Mouse (Mus musculus) cerebellum, adult 11-12 months (tissue): ENCODE results near the gene Pakap.

Experiments
- DNase-seq: peaks from one replicate; pipeline ENCODE4 v3.0.0; 2022

The Pakap gene

GRCm38 (mm10) chr4:57847676-57848075 lies 279.7 kb downstream of the Pakap start:
- DNase-seq: no peak

GRCm38 (mm10) chr4:57849465-57849864 lies 281.5 kb downstream of the Pakap start:
- no peak for DNase-seq

DNA sequence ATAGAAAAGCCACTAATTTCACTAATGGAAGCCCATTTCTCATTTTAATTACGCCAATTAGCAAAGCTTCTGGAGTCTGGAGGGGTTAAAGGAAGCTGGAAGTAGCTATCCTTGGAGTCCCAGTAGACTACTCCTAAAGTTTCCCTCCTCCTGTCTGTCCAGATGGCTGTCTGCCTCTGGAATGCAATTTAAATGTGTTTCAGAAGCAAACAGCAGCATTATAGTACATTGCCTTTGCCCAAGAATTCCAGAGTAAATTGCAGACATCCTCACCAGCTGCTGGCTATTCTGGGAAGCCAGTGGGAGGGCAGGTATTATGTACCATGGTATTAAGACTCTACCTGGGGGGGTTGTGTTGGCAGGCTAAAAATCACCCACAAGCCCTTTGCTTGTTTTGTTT lies 283.8 kb downstream of the Pakap start:
- no peak for DNase-seq

DNA sequence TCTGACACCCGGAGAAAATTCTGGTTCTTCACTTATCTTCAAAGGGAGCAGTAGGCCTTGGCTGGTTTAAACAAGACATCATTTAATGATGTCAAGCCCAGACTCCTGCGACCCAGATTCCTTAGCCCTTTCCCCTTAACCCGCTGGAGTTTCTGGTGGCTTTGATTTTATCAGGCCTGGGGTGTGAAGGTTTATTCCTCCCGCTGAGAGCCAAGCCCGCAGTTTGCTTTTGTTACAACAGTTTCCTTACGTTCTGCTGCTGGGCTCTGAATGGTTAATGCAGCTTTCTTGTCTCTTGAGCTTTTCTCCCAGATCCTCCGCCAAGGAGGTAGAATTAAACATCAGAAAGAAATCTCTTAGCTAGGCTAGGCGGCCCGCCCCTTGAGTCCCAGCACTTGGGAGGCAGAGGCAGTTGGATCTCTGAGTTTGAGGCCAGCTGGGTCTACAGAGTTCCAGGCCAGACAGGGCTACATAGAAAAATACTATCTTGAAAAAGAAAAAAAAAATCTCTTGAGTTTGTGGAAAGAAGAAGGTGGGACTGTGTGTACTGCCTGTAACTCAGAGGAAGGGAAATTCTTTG lies 284.6 kb downstream of the Pakap start:
- no peak for DNase-seq

DNA sequence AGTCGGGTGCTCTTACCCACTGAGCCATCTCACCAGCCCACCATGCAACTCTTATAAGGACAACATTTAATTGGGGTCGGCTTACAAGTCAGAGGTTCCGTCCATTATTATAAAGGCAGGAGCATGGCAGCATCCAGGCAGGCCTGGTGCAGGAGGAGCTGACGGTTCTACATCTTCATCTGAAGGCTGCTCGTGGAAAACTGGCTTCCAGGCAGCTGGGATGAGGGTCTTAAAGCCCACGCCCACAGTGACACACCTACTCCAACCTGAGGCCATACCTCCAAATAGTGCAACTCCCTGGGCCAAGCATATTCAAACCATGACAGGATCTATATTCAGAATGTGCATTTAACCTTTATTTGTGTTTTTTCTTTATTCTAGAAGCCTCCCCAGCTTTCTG lies 286.2 kb downstream of the Pakap start:
- DNase-seq: no peak

- DNase-seq: no peak
These were observed 287.4 kb downstream of the Pakap start for GRCm38 (mm10) chr4:57855281-57855941.

- DNase-seq: no peak
These were observed 288.7 kb downstream of the Pakap start for GRCm38 (mm10) chr4:57856673-57857072.

DNA sequence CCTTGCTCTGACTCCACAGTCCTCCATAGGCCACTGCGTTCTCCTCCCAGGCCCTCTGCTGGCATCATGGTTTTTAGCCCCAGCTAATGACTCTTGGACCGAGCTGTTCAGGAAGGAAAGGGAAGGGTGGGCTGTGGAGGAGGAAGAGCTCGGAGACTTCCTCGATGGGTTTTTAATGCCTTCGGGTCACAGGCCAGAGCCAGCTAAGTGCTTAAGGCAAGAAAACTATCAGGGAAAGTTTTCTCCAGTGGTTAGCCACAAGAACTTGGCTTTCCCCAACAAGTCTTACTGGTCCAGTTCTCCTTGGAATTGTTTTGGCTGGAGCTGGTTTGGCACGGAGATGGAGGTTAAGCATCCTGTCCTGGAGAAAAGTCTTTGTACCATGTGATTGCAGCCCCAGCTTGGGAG lies 292.2 kb downstream of the Pakap start:
- no peak for DNase-seq

GRCm38 (mm10) chr4:57861166-57861565 lies 293.2 kb downstream of the Pakap start:
- DNase-seq: no peak

DNA sequence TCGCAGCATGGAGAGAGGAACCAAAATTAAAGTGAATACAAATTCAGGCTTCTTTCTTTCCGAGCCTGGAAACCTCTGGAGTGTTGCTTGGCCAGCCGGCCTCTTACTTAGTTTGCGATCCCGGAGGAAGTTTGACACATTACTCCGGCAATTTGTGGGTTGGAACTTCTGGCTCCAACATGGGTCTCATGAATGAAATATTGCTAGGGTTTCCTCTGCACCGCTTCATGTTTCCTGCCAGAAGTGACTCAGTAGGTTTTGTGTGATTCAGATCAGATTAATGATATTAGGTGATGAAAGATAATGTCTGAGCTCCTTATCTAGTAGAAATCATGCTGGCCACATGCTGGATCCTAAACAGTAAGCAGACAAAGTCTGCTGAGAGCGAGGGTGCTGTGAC lies 293.9 kb downstream of the Pakap start:
- no peak for DNase-seq

GRCm38 (mm10) chr4:57862269-57862986 lies 294.4 kb downstream of the Pakap start:
- DNase-seq: no peak

DNA sequence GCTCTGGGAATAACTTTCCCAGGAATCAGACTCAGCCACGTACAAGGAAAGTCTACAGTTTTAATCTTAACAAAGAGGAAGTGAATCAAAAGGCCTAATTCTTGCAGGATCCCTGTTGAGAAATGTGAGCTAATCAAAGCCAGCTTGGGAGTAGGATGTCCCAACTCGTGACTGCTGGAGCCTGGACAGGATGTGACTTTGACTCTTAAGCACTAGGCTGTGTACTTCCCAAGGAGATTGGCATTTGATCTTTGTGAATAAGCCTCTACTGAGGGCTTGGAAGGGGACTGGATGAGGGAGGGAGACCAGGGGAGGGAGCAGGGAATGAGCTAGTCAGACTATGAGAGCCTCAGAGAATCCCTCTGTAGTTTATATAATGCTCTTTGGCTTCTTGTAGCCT lies 298.1 kb downstream of the Pakap start:
- DNase-seq: no peak

DNA sequence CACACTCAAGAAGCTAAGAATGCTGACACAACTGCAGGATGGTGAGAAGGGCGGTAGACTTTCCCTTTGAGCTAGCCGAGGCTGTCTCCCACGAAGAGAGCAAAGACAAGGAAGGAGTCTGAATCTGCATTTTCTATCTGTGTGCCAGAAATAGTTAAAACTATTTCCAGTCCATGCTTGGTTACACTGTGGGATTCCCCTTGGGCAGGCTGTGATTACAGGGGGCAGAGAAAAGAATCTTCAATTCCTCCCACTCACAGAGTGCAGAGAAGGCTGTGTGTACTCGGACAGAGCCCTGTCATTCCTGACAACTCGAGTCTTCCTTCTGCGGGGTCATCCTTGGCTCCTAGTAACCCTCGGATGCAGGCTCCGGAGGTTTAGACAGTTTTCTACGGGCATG lies 299.0 kb downstream of the Pakap start:
- no peak for DNase-seq

- no peak for DNase-seq
These were observed 299.5 kb downstream of the Pakap start for GRCm38 (mm10) chr4:57867454-57867853.

- DNase-seq: no peak
These were observed 311.2 kb downstream of the Pakap start for GRCm38 (mm10) chr4:57879137-57879536.

GRCm38 (mm10) chr4:57879804-57880357 lies 311.9 kb downstream of the Pakap start:
- DNase-seq: peak; percentile 32

DNA sequence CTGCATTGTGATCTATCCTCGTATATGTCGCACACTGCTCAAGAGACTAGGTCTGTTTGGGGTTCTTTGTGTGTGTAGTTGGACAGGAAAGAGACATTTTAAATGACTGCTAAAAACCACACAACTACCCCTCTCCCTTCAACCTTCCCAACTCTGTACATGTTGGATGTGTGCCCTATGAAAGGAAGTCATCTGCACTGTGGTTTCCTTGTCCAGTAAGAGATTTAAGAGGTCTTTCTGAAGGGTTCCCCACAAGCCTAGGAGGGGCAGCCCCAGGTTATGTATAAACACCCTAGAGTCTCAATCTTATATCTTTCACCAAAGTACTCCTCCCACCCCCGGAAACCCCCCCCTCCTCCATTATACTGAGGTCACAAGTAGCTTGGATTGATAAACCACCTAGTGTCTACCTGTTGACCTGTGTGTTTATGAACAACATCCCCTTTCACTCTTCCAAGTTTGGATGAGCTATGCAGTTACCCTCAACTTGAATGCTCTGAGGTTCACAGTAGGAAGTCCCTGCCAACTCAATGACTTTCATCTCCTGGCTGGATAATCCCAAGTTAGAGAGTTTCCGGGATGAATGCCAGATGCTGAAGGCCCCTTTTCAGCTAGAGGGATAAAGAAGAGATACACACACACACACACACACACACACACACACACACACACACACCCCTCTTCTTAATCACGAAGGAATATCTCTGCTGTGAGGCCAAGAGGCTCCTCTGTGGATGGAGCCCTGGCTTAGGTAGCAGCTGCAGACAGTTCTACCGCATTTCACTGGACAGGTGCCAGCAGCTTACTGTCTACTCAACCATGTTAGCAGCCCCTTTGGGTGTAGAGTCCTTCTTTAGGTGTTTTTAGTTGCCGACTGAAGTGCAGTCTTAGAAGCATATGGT lies 315.8 kb downstream of the Pakap start:
- DNase-seq: no peak

DNA sequence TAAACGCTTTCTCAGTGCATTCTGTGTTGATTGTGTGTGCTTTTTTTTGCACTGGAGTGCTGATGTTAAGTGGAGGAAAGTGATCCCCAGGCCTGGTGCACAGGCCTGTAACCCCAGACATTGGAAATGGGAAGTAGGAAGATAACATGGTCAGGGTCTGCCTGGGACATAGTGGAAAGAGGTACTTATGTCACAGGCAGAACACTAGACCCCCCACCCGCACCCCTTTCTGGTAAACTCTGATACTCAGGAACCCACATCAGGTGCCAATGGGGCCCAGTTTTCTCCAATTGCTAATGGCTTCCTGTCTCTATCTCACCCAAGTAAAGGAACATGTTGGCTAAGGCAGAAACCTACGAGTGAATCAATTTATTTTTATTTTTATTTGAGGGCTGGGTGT lies 316.5 kb downstream of the Pakap start:
- DNase-seq: no peak

GRCm38 (mm10) chr4:57885186-57885585 lies 317.2 kb downstream of the Pakap start:
- no peak for DNase-seq

- DNase-seq: no peak
These were observed 318.3 kb downstream of the Pakap start for GRCm38 (mm10) chr4:57886066-57886887.

DNA sequence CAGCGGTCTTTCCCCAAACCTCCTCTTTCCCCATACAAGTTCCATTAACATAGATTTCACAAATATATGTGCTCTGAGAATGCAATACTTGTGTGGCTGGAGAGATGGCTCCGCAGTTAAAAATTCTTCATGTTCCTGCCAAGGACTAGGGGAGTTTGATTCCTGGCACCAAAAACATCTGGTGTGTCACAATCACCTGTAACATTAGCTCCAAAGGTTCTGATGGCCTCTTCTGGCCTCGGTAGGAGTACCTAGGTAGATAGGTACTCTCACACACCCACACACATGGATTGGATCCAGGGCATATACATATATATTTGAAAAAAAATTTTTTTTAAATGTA lies 318.9 kb downstream of the Pakap start:
- no peak for DNase-seq

DNA sequence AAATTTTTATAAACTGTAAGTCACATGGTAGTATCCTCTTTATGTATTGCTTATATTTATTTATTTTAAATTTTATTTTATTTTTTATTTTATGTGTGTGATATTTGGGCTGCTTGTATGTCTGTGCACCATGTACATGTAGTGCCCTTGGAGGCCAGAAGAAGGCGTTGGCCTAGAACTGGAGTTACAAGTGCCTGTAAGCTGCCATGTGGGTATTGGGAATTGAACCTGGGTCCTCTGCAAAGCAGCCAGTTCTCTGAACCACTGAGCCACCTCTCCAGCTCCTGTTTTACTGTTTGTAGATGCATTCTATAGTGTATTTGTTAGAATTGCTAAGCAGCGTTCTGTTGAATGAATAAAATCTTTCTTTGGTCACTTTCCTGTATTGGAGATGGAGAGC lies 320.3 kb downstream of the Pakap start:
- DNase-seq: no peak
